Mouse (Mus musculus): Measurements from ENCODE around the gene 1700028P14Rik. TPM values are rescaled to one million over a fixed set of nuclear protein-coding genes. Genes with fewer than 3 reads are reported as not detected.

1700028P14Rik gene
- polyA plus RNA-seq, 1 experiment from 2014 or later: 0.44 TPM

DNA sequence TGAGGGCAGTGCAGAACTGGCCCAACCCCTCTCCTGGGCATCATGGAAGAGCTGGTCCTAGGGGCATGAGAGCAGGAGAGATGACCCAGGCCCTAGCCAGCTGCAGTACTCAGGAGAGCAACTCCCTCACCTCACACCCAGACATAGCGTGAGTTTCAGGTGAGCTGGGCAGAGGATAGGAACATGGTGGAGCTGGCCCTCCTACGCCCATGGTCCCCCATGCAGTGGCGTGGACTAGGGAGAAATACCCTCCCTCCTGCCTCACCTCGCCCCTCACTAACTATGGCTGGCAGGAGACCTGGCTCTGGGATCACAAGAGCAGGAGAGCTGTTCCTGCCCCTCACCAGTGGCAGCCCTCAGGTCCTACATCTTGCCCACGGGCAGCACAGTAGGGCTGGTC is 8.8 kb downstream of the 1700028P14Rik start:
- Histone ChIP-seq H3K9me3 (ENCODE audit: control insufficient read depth, low read length) (no peaks in the 10 kb centered on the region), H3K4me2 (ENCODE audit: low read depth, low read length, severe bottlenecking) (no peak overlapping the region), H3K36me3 (ENCODE audit: control insufficient read depth, insufficient read depth, low read length) (no peaks in the 10 kb centered on the region), H3K27me3 (ENCODE audit: control insufficient read depth, insufficient read depth, low read length) (no peaks in the 10 kb centered on the region), H3K4me1 (replicated peaks; ENCODE audit: control insufficient read depth, insufficient read depth, low read length) (no peaks in the 10 kb centered on the region), H3K4me3 (ENCODE audit: low read depth, low read length) (no peak overlapping the region), H3K27ac (ENCODE audit: low read depth, low read length) (no peak overlapping the region), H3K9ac (ENCODE audit: low read length) (no peak overlapping the region)
- no peak for ATAC-seq (replicated peaks; ENCODE audit: low FRiP score)
- WGBS: 90% methylated on average over 5 of the region's 5 CpGs
- no peak for DNase-seq (ENCODE audit: low spot score)

DNA sequence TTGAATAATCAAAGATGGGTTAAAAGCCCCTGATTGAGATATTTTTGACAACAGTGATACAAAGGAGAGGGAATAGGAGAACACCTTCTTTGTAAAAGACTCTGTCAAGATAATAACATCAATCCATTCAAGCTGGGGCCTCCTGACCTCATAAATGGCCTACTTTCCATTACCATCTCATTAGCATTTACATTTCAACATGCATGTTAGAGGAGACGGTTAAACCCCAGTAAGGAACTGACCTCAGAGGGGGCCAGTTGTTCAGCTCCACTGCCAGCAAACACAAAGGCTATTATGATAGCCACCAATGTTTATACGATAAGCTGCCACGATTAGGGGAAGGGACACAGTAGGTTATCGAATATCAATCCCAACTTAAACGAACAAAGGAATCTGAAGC is 15.8 kb downstream of the 1700028P14Rik start:
- no peak for DNase-seq (ENCODE audit: low spot score)

DNA sequence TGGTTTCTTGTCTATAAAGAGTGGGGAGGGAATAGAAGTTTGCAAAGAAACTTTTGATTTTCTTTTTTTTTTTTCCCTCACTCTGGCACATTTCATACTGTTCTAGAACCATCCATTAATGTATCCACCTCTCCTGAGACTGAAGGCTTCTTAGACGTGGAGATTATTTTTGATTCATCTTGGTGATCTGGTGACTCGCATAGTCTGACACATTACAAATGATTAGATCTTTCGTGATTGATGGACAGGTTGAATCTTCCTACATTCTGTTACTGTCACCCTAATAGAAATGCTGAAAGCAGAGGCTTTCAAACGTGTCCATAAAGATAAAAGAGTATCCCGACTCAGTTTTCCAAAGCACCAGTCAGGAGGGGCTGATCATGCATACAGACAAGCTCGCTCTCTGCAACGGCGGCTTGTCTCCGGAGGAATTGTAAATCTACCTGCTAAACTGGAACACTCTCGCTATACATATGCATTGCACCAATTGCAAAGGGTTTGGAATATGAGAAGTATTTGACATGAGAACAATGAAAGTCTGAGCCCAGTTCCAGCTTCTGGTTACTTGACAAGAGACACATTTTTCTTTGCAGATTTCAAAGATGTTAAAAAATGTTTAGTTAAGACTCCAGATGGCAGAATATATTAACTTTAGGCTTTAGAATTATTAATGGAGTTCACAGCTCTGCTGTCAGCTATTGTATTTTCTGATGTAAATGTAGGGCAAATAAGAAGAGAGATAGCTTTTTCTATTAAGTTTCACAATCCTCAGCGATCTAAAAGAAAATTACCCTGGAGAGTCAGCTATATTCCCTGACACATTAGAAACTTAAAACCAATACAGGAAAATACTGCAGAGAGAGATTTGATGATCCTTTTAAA is 20.8 kb downstream of the 1700028P14Rik start:
- H3K9ac ChIP-seq (ENCODE audit: low read length): no peak overlapping the region
- H3K4me3 ChIP-seq (ENCODE audit: low read depth, low read length): no peak overlapping the region
- no peak for DNase-seq (ENCODE audit: low spot score)
- H3K9me3 ChIP-seq (ENCODE audit: control insufficient read depth, low read length): no peaks in the 10 kb centered on the region
- no peak for ATAC-seq (replicated peaks; ENCODE audit: low FRiP score)
- no peaks in the 10 kb centered on the region for H3K27me3 ChIP-seq (ENCODE audit: control insufficient read depth, insufficient read depth, low read length)
- H3K4me2 ChIP-seq (ENCODE audit: low read depth, low read length, severe bottlenecking): no peak overlapping the region
- 85% methylated on average over 11 of the region's 11 CpGs for WGBS
- no peaks in the 10 kb centered on the region for H3K4me1 ChIP-seq (replicated peaks; ENCODE audit: control insufficient read depth, insufficient read depth, low read length)
- H3K27ac ChIP-seq (ENCODE audit: low read depth, low read length): no peak overlapping the region
- H3K36me3 ChIP-seq (ENCODE audit: control insufficient read depth, insufficient read depth, low read length): no peaks in the 10 kb centered on the region

More for the DNA sequence above, 15.8 kb downstream of the 1700028P14Rik start:
- no peak overlapping the region for H3K9ac ChIP-seq (ENCODE audit: low read length)
- WGBS: 32% methylated on average over 5 of the region's 5 CpGs
- no peak overlapping the region for H3K27ac ChIP-seq (ENCODE audit: low read depth, low read length)
- H3K4me2 ChIP-seq (ENCODE audit: low read depth, low read length, severe bottlenecking): no peak overlapping the region
- H3K4me3 ChIP-seq (ENCODE audit: low read depth, low read length): no peak overlapping the region
- H3K27me3 ChIP-seq (ENCODE audit: control insufficient read depth, insufficient read depth, low read length): no peaks in the 10 kb centered on the region
- no peaks in the 10 kb centered on the region for H3K9me3 ChIP-seq (ENCODE audit: control insufficient read depth, low read length)
- H3K36me3 ChIP-seq (ENCODE audit: control insufficient read depth, insufficient read depth, low read length): no peaks in the 10 kb centered on the region
- H3K4me1 ChIP-seq (replicated peaks; ENCODE audit: control insufficient read depth, insufficient read depth, low read length): no peaks in the 10 kb centered on the region
- no peak for ATAC-seq (replicated peaks; ENCODE audit: low FRiP score)

DNA sequence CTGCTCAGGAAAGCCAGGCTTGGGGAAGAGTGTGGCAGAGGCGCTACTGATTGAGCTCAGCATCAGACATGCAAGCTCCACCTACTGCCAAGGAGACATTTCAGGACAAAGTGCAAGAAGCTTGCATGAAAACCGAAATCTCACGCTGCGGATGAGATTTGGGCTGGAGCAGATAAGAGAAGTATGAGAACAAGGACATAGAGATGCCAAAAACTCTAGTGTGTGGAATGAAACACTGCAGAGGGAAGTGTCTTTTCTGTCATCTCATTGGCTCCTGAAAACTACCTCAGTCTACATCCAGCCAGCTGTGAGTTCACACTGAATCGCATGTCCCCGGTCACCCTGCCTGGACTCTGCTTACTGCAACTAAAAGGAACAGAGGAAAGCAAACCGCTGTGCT is 38.3 kb downstream of the 1700028P14Rik start:
- H3K4me3 ChIP-seq (ENCODE audit: low read depth, low read length): no peak overlapping the region
- no peak for ATAC-seq (replicated peaks; ENCODE audit: low FRiP score)
- no peaks in the 10 kb centered on the region for H3K36me3 ChIP-seq (ENCODE audit: control insufficient read depth, insufficient read depth, low read length)
- WGBS: 94% methylated on average over 7 of the region's 7 CpGs
- no peak overlapping the region for H3K9ac ChIP-seq (ENCODE audit: low read length)
- no peaks in the 10 kb centered on the region for H3K4me1 ChIP-seq (replicated peaks; ENCODE audit: control insufficient read depth, insufficient read depth, low read length)
- H3K27me3 ChIP-seq (ENCODE audit: control insufficient read depth, insufficient read depth, low read length): no peaks in the 10 kb centered on the region
- H3K9me3 ChIP-seq (ENCODE audit: control insufficient read depth, low read length): no peaks in the 10 kb centered on the region
- H3K27ac ChIP-seq (ENCODE audit: low read depth, low read length): no peak overlapping the region
- no peak for DNase-seq (ENCODE audit: low spot score)
- H3K4me2 ChIP-seq (ENCODE audit: low read depth, low read length, severe bottlenecking): no peak overlapping the region

DNA sequence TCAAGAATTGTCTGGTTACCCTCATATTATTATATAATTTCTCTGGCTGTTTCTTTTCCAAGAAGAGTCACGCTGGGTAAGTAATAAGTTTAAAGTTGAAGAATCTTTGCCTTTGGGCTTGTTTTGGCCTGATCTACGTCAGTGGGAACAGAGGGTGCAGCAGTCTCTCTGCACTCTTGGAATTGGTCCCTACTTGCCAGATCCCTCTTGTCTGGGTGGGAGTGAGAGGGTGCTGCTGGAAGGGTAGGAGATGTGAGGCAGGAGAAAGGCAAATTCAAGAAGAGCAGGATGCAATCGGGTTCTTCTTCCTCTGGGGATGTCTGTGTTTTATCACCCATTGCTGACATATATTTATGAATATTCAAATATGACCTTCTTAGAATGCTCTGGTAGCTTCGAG is 42.9 kb downstream of the 1700028P14Rik start:
- 88% methylated on average over 4 of the region's 4 CpGs for whole genome bisulfite sequencing
- no peak overlapping the region for H3K4me3 ChIP-seq (ENCODE audit: low read depth, low read length)

DNA sequence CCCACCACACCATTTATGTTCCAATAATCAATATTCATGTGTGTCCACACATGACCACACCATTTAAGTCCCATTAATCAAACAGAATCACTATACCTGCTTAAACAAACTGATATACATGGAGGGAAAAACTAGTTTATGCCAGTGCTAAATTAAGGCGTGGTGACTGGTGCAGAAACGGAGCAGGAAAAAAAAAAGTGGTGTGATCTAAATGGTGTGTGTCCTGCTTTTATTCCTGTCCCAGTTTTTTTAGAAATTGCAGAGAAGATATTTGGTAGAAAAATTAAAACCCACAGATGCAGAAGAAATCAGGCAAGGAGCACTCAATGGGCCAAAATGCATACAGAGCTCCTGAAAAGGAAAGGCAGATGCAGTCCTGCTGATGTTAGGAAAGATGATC is 44.7 kb downstream of the 1700028P14Rik start:
- ATAC-seq (replicated peaks; ENCODE audit: low FRiP score): no peak

More for the DNA sequence above, 42.9 kb downstream of the 1700028P14Rik start:
- no peaks in the 10 kb centered on the region for H3K36me3 ChIP-seq (ENCODE audit: control insufficient read depth, insufficient read depth, low read length)
- no peak overlapping the region for H3K9ac ChIP-seq (ENCODE audit: low read length)
- no peaks in the 10 kb centered on the region for H3K27me3 ChIP-seq (ENCODE audit: control insufficient read depth, insufficient read depth, low read length)
- no peak overlapping the region for H3K27ac ChIP-seq (ENCODE audit: low read depth, low read length)
- DNase-seq (ENCODE audit: low spot score) (no peak), ATAC-seq (replicated peaks; ENCODE audit: low FRiP score) (no peak)
- H3K4me1 ChIP-seq (replicated peaks; ENCODE audit: control insufficient read depth, insufficient read depth, low read length): no peaks in the 10 kb centered on the region
- H3K4me2 ChIP-seq (ENCODE audit: low read depth, low read length, severe bottlenecking): no peak overlapping the region
- H3K9me3 ChIP-seq (ENCODE audit: control insufficient read depth, low read length): no peaks in the 10 kb centered on the region

DNA sequence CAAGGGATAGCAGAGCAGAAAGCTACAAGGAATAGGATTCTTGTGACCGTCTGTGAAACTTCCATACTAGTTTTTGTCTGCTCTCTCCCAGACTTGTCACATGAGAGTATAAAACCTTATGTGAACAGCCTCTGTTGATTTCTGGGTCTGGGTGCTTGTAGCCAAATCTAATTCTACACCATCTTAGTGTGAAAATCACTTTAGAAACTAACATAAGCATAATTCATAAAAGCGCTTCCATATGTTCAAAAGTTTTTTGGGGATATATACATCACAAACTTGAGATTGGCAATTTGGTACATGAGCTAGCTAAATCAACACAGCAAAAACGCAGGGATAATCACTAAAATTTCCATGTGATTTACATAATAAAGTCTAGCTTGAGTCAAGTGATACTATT is 57.7 kb downstream of the 1700028P14Rik start:
- Histone ChIP-seq H3K4me2 (ENCODE audit: low read depth, low read length, severe bottlenecking) (no peak overlapping the region), H3K4me3 (ENCODE audit: low read depth, low read length) (no peak overlapping the region), H3K27ac (ENCODE audit: low read depth, low read length) (no peak overlapping the region), H3K9me3 (ENCODE audit: control insufficient read depth, low read length) (no peaks in the 10 kb centered on the region), H3K27me3 (ENCODE audit: control insufficient read depth, insufficient read depth, low read length) (no peaks in the 10 kb centered on the region), H3K36me3 (ENCODE audit: control insufficient read depth, insufficient read depth, low read length) (no peaks in the 10 kb centered on the region), H3K9ac (ENCODE audit: low read length) (no peak overlapping the region), H3K4me1 (replicated peaks; ENCODE audit: control insufficient read depth, insufficient read depth, low read length) (no peaks in the 10 kb centered on the region)
- WGBS: 86% methylated on average over 3 of the region's 3 CpGs
- DNase-seq (ENCODE audit: low spot score): no peak
- ATAC-seq (replicated peaks; ENCODE audit: low FRiP score): no peak

More for the DNA sequence above, 44.7 kb downstream of the 1700028P14Rik start:
- 90% methylated on average over 2 of the region's 2 CpGs for WGBS
- H3K4me1 ChIP-seq (replicated peaks; ENCODE audit: control insufficient read depth, insufficient read depth, low read length): no peaks in the 10 kb centered on the region
- no peak for DNase-seq (ENCODE audit: low spot score)
- no peak overlapping the region for H3K9ac ChIP-seq (ENCODE audit: low read length)
- no peak overlapping the region for H3K4me2 ChIP-seq (ENCODE audit: low read depth, low read length, severe bottlenecking)
- H3K27ac ChIP-seq (ENCODE audit: low read depth, low read length): no peak overlapping the region
- no peaks in the 10 kb centered on the region for H3K36me3 ChIP-seq (ENCODE audit: control insufficient read depth, insufficient read depth, low read length)
- no peak overlapping the region for H3K4me3 ChIP-seq (ENCODE audit: low read depth, low read length)
- no peaks in the 10 kb centered on the region for H3K27me3 ChIP-seq (ENCODE audit: control insufficient read depth, insufficient read depth, low read length)
- H3K9me3 ChIP-seq (ENCODE audit: control insufficient read depth, low read length): no peaks in the 10 kb centered on the region

DNA sequence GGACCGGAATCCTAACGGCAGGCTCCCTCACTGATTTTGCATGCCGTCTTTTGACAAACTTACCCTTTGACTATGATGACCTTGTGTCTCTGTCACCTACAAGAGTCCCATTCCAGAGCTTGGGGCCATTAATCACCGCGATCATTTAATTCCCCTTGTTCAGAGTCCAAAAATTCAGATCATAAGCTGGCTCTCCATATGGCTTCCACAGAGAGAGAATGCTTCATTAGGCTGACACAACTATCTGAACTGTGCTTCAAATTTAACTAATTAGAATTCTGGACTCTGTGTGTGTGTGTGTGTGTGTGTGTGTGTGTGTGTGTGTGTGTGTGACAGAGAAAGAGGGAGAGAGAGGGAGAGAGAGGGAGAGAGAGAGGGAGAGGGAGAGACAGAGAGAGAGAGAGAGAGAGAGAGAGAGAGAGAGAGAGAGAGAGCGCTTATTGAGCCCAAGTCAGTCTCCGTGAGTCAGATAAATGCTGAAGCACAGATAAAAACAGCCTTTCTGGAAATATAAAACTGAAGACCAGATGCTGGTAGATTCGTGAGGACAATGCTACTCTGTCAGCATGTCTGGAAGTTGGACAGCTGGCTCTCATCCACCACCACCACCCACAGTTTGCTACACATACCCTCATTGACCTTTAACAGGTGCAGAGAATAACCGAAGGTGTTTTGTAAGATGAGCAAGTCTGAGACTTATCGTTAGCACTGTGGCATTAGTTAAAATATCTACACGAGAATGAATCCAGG is 73.8 kb downstream of the 1700028P14Rik start:
- no peak overlapping the region for H3K4me3 ChIP-seq (ENCODE audit: low read depth, low read length)
- H3K4me1 ChIP-seq (replicated peaks; ENCODE audit: control insufficient read depth, insufficient read depth, low read length): no peaks in the 10 kb centered on the region
- ATAC-seq (replicated peaks; ENCODE audit: low FRiP score) (no peak), DNase-seq (ENCODE audit: low spot score) (no peak)
- no peak overlapping the region for H3K9ac ChIP-seq (ENCODE audit: low read length)
- WGBS: 81% methylated on average over 11 of the region's 11 CpGs
- H3K27me3 ChIP-seq (ENCODE audit: control insufficient read depth, insufficient read depth, low read length): no peaks in the 10 kb centered on the region
- no peak overlapping the region for H3K27ac ChIP-seq (ENCODE audit: low read depth, low read length)
- no peaks in the 10 kb centered on the region for H3K9me3 ChIP-seq (ENCODE audit: control insufficient read depth, low read length)
- H3K36me3 ChIP-seq (ENCODE audit: control insufficient read depth, insufficient read depth, low read length): no peaks in the 10 kb centered on the region
- no peak overlapping the region for H3K4me2 ChIP-seq (ENCODE audit: low read depth, low read length, severe bottlenecking)

Measured in forebrain, embryonic 11.5 days (tissue).